Mouse (Mus musculus) midbrain, embryonic 10.5 days (tissue): ENCODE data around the gene Ano1. TPM values are rescaled to one million over a fixed set of nuclear protein-coding genes. Genes with fewer than 3 reads are reported as not detected.
A peak's percentile ranks its signal among the peaks of the same experiment; 100 is the strongest.

Experiments used
- DNase-seq: peaks from one replicate; pipeline ENCODE4 v3.0.0-alpha.2; 2017; ENCODE audit warnings: low spot score
- H3K27ac ChIP-seq: fragments of 300-500 bp; sonication (generic); replicated peaks from 2 replicates; pipeline ENCODE4 v1.5.1; 2016; ENCODE audit warnings: mild to moderate bottlenecking
- H3K27me3 ChIP-seq: fragments of 300-500 bp; sonication (generic); 2 replicates; pipeline ENCODE4 v1.6.1; 2016; ENCODE audit warnings: low read depth, mild to moderate bottlenecking; ENCODE audit not compliant: poor library complexity, severe bottlenecking
- H3K36me3 ChIP-seq: fragments of 300-500 bp; sonication (generic); 2 replicates; pipeline ENCODE4 v1.6.1; 2016; ENCODE audit warnings: mild to moderate bottlenecking, moderate library complexity
- H3K4me1 ChIP-seq: fragments of 300-500 bp; sonication (generic); 2 replicates; pipeline ENCODE4 v1.6.1; 2016
- H3K4me3 ChIP-seq: fragments of 300-500 bp; sonication (generic); 2 replicates; pipeline ENCODE4 v1.5.1; 2016; ENCODE audit warnings: mild to moderate bottlenecking, moderate library complexity
- H3K9me3 ChIP-seq: fragments of 300-500 bp; sonication (generic); replicated peaks from 2 replicates; pipeline ENCODE4 v1.6.1; 2016; ENCODE audit warnings: mild to moderate bottlenecking
- WGBS: fragments of 180-500 bp; shearing (Covaris S2); methylation state at CpG from one replicate; pipeline ENCODE4 v1.1.7; 2016; 5-methylcytosine and 5-hydroxymethylcytosine counted together
- polyA plus RNA-seq: library from polyadenylated mRNA; unstranded; fragments of >200 nt; fragmentation: Nextera tagmentation; extraction: Ambion mirVana; gene quantifications from 2 replicates; pipeline ENCODE4 v1.2.1, GENCODE M21; 2016

Ano1 gene
- polyA plus RNA-seq, 1 experiment from 2014 or later = 29.4 TPM

- Histone ChIP-seq H3K4me3 (no peak overlapping the region), H3K9me3 (no peaks in the 10 kb centered on the region), H3K4me1 (peaks cover 26% of the 10 kb centered on the region), H3K27me3 (peaks cover 28% of the 10 kb centered on the region), H3K27ac (peak overlapping the region; percentile 67), H3K36me3 (no peaks in the 10 kb centered on the region)
- DNase-seq = peak; percentile 55
- WGBS = 59% methylated on average over 5 of the region's 5 CpGs
These were observed 29.6 kb upstream of the Ano1 start for GRCm38 (mm10) chr7:144781337-144781736.

DNA sequence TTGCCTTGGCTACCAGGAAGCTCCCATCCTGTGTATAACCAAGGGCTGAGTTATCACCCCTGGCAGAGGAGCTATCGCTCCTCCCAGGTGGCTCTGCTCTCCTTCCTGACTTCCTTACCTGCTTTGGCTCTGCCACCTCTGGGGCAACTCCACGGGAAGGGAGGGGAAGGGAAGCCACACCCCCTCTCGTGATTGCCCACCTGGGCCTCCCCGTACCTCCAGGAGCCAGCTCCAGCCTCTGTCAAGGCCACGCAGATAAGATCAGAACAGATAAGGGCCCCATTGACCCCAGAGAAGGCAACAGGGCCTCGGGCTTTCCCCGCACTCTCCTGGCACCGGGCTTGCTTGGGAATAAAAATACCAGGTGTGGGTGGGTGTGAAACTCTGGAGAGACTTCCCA, 28.4 kb upstream of the Ano1 start:
- Histone ChIP-seq H3K27me3 (peaks cover 37% of the 10 kb centered on the region), H3K4me1 (peaks cover 36% of the 10 kb centered on the region), H3K36me3 (no peaks in the 10 kb centered on the region), H3K27ac (peak overlapping the region; percentile 46), H3K4me3 (no peak overlapping the region), H3K9me3 (no peaks in the 10 kb centered on the region)
- no peak for DNase-seq
- WGBS = 77% methylated on average over 8 of the region's 8 CpGs

DNA sequence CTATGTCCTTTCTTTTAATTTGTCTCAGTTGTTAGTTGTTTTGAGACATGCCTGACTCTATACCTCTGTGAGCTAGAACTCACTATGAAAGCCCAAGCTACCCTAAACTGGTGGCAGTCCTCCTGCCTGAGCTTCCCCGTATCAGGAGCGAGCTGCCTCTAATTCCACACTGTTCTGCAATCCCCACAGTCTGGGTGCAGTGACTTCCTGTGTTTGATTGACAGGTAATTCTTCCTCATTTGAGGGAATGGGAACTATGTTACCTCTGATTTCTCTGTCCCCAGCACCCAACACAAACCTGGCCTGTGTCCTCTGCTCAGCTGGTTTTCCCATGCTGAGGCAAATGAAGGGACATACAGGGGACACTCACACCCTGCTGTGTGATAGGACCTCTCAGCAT, 27.9 kb upstream of the Ano1 start:
- DNase-seq = no peak
- H3K9me3 ChIP-seq = no peaks in the 10 kb centered on the region
- H3K27ac ChIP-seq = peak overlapping the region; percentile 46; the same call in 1 of the 2 replicates
- no peaks in the 10 kb centered on the region for H3K36me3 ChIP-seq
- peaks cover 41% of the 10 kb centered on the region for H3K27me3 ChIP-seq
- H3K4me1 ChIP-seq = peaks cover 41% of the 10 kb centered on the region
- 91% methylated on average over 2 of the region's 2 CpGs for WGBS
- no peak overlapping the region for H3K4me3 ChIP-seq

GRCm38 (mm10) chr7:144777805-144778204, 26.0 kb upstream of the Ano1 start:
- 58% methylated on average over 4 of the region's 4 CpGs for WGBS
- peaks cover 43% of the 10 kb centered on the region for H3K27me3 ChIP-seq

DNA sequence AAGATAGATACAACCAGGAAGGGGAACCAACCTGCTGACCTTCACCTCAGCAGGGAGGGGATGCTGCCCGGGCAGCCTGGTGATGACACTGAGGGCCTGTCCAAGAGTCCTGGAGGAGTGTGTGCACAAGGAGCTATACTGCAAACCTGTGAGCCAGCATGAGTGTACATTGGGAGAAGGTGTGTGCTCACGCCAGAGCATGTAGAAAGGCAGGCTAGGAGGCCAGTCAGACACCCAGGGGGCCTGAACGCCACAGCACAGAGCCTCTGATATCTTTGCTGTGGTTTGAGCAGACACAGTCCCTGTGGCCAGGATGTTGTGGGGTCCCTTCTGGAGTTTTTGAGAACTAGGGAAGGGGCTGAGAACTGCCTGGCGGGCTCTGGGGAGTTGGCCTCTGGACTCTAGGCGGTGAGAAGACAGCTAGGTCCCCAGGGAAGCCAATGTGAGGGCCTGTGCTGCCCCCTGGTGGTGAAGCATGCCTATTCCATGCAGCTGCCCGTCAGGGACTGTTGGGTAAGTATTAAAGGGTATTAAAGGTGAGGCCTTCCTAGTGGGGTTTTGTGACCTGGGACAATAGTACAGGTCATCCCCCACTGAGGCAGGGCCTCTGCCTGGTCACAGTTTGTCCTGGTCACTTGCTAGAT, 24.2 kb upstream of the Ano1 start:
- peak overlapping the region; percentile 85 for H3K27ac ChIP-seq
- peak; percentile 93 for DNase-seq
- H3K4me1 ChIP-seq = peaks cover 29% of the 10 kb centered on the region
- H3K36me3 ChIP-seq = no peaks in the 10 kb centered on the region
- 35% methylated on average over 6 of the region's 6 CpGs for WGBS
- H3K9me3 ChIP-seq = no peaks in the 10 kb centered on the region
- no peak overlapping the region for H3K4me3 ChIP-seq
- peaks cover 40% of the 10 kb centered on the region for H3K27me3 ChIP-seq

More at GRCm38 (mm10) chr7:144777805-144778204, 26.0 kb upstream of the Ano1 start:
- Histone ChIP-seq H3K4me1 (peaks cover 41% of the 10 kb centered on the region), H3K36me3 (no peaks in the 10 kb centered on the region), H3K4me3 (no peak overlapping the region), H3K27ac (peak overlapping the region; percentile 72), H3K9me3 (no peaks in the 10 kb centered on the region)
- no peak for DNase-seq

DNA sequence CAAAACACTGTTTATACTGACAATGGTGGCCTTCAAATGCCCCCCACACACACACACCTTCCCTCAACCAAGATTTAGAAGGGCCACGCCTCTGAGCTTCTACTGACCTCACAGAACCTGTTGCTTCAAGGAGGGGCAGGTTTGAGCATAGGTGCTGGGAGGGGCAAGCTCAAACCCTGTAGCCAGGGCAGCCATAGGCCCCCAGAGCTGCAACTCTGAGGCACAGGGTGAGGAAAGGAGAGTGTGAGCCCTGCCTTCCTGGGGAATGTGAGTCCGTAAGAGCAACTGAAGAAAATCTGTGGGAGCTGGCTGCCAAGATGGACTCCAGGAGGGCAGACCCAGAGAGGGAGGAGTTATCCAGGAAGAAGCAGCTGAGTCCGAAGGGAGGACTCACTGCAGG, 23.4 kb upstream of the Ano1 start:
- Histone ChIP-seq H3K27me3 (peaks cover 40% of the 10 kb centered on the region), H3K4me1 (peaks cover 29% of the 10 kb centered on the region), H3K36me3 (no peaks in the 10 kb centered on the region), H3K27ac (peak overlapping the region; percentile 85), H3K9me3 (no peaks in the 10 kb centered on the region), H3K4me3 (no peak overlapping the region)
- DNase-seq = no peak
- WGBS = 75% methylated on average over 3 of the region's 3 CpGs

DNA sequence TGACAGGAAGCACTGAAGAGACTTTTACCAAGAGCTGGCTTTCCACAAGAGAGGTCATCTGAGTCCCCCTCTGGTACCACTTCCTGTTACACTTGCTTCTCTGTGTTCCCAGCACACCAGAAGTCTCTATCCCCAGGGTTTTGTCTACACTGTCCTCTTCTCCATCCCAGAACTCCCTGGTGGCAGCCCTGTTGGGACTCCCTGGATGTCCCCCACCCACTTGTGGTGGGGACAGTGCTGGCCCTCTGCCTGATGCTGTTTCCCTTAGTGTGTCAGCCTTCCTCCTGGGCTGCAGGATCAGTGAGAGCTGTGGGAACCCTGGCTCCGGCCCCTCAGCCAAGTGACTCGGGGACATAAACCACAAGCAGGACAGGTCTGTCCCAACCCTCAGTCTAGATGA, 22.5 kb upstream of the Ano1 start:
- H3K27me3 ChIP-seq = peaks cover 40% of the 10 kb centered on the region
- no peak overlapping the region for H3K4me3 ChIP-seq
- DNase-seq = no peak
- H3K4me1 ChIP-seq = peaks cover 38% of the 10 kb centered on the region
- H3K36me3 ChIP-seq = no peaks in the 10 kb centered on the region
- peak overlapping the region; percentile 85 for H3K27ac ChIP-seq
- H3K9me3 ChIP-seq = no peaks in the 10 kb centered on the region
- WGBS = 82% methylated on average over 2 of the region's 2 CpGs

- H3K27ac ChIP-seq = peak overlapping the region; percentile 85
- DNase-seq = no peak
- 64% methylated on average over 3 of the region's 3 CpGs for WGBS
These were observed 18.3 kb upstream of the Ano1 start for GRCm38 (mm10) chr7:144770116-144770515.

DNA sequence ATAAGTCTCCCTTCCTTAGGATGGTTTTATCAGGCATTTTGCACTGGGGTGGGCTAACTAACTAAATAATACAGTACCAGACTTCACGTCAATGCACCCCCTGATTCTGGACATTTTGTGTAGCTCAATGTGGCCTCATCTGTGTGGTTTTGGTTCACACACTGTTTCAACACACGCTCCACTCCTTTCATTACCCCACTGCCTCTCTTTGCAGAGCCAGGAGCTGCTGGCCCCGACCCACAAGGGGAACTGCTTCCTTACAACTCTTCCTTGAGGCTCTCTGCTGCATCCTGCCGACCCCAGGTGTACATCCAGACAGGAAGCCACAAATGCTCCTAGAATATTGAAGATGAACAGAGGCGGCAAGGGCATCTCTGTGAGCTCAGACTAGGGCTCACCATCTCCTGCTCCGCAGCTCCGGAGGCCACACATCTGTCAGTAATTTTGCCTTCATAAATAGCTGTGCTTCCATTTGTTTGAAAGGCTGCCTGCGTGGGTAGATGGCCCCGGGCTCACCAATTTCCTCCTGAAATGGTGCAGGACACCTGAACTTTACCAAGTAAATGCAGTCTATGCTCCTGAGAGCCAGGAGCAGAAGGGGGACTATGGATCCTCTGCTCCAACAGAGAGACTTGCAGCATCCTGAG, 17.8 kb upstream of the Ano1 start:
- H3K9me3 ChIP-seq = no peaks in the 10 kb centered on the region
- WGBS = 89% methylated on average over 9 of the region's 9 CpGs
- H3K4me1 ChIP-seq = peaks cover 31% of the 10 kb centered on the region
- peaks cover 13% of the 10 kb centered on the region for H3K27me3 ChIP-seq
- no peak overlapping the region for H3K4me3 ChIP-seq
- peak overlapping the region; percentile 85 for H3K27ac ChIP-seq
- no peaks in the 10 kb centered on the region for H3K36me3 ChIP-seq
- no peak for DNase-seq

More at GRCm38 (mm10) chr7:144770116-144770515, 18.3 kb upstream of the Ano1 start:
- no peak overlapping the region for H3K4me3 ChIP-seq
- H3K36me3 ChIP-seq = no peaks in the 10 kb centered on the region
- H3K4me1 ChIP-seq = peaks cover 31% of the 10 kb centered on the region
- no peaks in the 10 kb centered on the region for H3K9me3 ChIP-seq
- H3K27me3 ChIP-seq = peaks cover 19% of the 10 kb centered on the region

DNA sequence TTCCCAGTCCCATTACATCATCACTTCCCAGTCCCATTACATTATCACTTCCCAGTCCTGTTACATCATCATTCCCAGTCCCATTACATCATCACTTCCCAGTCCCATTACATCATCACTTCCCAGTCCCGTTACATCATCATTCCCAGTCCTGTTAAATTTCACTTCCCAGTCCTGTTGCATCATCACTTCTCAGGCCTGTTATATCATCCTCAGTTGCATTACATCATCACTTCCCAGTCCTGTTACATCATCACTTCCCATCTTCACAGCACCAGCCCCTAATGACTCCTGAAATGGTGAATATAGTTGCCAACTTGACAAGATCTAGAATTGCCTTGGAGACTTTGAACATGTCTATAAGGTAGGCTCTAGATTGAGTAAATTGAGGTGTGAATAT, 17.1 kb upstream of the Ano1 start:
- H3K27me3 ChIP-seq = peaks cover 9% of the 10 kb centered on the region
- peak overlapping the region; percentile 85; the same call in 1 of the 2 replicates for H3K27ac ChIP-seq
- no peaks in the 10 kb centered on the region for H3K36me3 ChIP-seq
- H3K9me3 ChIP-seq = no peaks in the 10 kb centered on the region
- peaks cover 38% of the 10 kb centered on the region for H3K4me1 ChIP-seq
- 91% methylated on average over 1 of the region's 1 CpGs for WGBS
- DNase-seq = no peak
- H3K4me3 ChIP-seq = no peak overlapping the region

GRCm38 (mm10) chr7:144764537-144765282, 12.9 kb upstream of the Ano1 start:
- Histone ChIP-seq H3K27me3 (peaks cover 12% of the 10 kb centered on the region), H3K9me3 (no peaks in the 10 kb centered on the region), H3K27ac (peak overlapping the region; percentile 77), H3K4me3 (no peak overlapping the region), H3K4me1 (peaks cover 61% of the 10 kb centered on the region), H3K36me3 (no peaks in the 10 kb centered on the region)
- 83% methylated on average over 11 of the region's 11 CpGs for WGBS
- no peak for DNase-seq

DNA sequence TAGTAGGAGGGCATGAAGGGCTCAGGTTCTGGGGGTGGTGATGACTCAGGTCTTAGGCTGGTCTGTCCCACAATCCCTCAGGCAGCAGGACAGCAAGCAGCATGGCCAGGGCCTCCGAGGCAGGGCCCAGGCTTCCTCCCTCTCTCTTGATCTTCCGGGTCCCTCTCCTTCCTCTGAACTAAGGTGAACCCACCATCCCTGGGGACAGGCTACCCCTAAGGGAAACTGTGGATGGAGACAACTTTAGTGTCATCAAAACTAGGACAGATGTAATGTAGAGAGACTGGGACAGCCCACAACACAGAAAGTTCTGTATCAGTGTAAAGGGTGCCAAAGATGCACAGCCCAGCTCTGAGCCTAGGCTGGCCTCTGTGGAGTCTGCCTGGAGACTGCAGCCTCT, 12.2 kb upstream of the Ano1 start:
- peaks cover 64% of the 10 kb centered on the region for H3K4me1 ChIP-seq
- no peaks in the 10 kb centered on the region for H3K36me3 ChIP-seq
- no peak for DNase-seq
- no peak overlapping the region for H3K4me3 ChIP-seq
- 83% methylated on average over 2 of the region's 2 CpGs for WGBS
- H3K27me3 ChIP-seq = peaks cover 12% of the 10 kb centered on the region
- peak overlapping the region; percentile 77 for H3K27ac ChIP-seq
- H3K9me3 ChIP-seq = no peaks in the 10 kb centered on the region
